Mouse (Mus musculus): ENCODE measurements around the gene Krtap20-2. TPM values are rescaled to one million over a fixed set of nuclear protein-coding genes. Genes with fewer than 3 reads are reported as not detected.
"Not testable (repeated sequence)": the region's sequence is repeated elsewhere in the genome, so short reads cannot be mapped to it uniquely, and the experiment has no call there.

The Krtap20-2 gene
- polyA plus RNA-seq (2017; shearing (Covaris generic)), result not detected

DNA sequence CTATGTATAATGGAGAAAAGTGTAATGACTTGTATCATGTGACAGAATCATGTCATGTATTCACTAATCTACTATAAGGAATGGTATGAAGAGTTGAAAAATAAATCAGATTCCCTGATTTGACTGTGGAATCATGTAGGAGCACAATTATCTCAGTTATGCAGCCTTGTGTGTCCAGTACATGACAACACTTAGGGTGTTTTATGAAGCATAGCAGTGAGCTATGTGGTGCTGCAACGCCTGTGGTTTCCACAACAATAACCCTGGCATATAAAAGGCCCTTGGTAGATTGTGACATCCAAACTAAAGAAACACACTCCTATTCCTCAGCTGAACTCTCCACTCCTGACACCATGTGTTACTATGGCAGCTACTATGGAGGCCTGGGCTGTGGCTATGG is at the start of gene Krtap20-2:
Gene Krtap20-2, plus strand, starts transcription at position 301 of the 400 bp plus-strand sequence.
- no peak for ATAC-seq

DNA sequence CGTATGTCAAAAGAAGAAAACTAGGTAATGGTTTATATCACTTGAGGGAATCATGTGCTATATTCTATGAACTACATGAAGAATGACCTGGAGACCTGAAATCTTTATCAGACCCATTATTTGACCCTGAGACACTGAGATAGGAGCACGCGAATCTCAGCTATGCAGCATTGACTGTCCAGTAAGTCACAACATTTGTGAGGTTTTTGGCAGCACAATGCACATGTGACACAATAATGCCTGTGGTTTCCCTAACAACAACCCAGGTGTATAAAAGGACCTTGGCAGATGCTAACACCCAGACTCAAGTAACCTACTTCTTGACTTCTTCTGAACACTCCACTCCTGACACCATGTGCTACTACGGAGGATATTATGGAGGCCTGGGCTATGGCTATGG is 48.0 kb upstream of the Krtap20-2 start, which contains the start of gene Gm9789:
Gene Gm9789, plus strand, starts transcription at position 301 of the 400 bp plus-strand sequence.
- ATAC-seq, result no peak

DNA sequence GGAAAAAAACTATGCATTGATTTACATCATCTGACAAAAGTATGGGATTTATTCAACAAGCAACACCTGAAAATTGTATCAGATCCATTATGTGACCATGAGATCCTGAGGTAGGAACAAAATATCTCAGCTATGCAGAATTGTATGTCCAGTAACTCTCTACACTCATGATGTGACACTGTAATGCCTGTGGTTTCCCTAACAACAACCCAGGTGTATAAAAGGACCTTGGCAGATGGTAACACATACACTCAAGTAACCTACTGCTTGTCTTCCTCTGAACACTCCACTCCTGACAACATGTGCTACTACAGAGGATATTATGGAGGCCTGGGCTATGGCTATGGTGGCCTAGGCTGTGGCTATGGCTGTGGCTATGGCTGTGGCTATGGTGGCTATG is 36.5 kb upstream of the Krtap20-2 start, which contains the start of gene Gm7735:
Gene Gm7735, plus strand, starts transcription at position 301 of the 400 bp plus-strand sequence.
- ATAC-seq, result not testable (repeated sequence)

DNA sequence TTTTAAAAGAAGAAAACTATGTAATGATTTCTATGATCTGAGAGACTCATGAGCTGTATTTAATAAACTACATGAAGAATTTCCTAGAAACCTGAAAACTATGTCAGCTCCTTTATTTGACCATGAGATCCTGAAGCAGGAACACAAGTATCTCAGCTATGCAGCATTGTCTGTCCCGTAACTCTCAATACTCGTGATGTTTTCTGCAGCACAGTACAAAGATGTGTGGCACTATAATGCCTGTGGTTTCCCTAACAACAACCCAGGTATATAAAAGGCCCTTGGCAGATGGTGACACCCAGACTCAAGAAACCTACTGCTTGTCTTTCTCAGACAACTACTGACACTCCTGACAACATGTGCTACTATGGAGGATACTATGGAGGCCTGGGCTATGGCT is 31.2 kb upstream of the Krtap20-2 start, which contains the start of gene 1110057P08Rik:
Gene 1110057P08Rik, plus strand, starts transcription at position 301 of the 400 bp plus-strand sequence.
- no peak for ATAC-seq

DNA sequence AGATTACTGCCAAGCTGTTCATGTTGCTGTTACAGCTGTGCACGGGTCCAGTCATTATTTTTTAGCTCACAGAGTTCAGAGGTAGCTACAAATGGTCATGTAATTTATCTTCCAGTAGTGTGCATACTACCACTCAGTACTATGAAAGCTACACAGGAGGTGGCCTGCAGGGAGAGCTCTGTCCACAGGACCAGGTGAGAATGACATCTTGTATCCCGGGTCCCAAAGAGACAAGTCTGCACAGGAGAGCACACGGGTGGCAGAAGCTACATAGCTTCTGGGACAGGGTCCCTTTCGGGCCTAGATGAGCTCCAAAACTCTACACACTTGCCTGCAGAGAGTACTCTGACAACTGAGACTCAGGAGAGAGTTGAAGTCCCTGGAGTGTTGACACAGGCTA is 17.0 kb upstream of the Krtap20-2 start:
- no peak for ATAC-seq

Other genes with a start within 250 kb of the Krtap20-2 start
- gene Krtap16-3, start 243.0 kb upstream of the Krtap20-2 start, polyA plus RNA-seq (2017; shearing (Covaris generic)), result not detected
- not detected for gene Krtap22-2, start 195.1 kb upstream of the Krtap20-2 start, polyA plus RNA-seq (2017; shearing (Covaris generic))
- gene Gm10229, start 190.6 kb upstream of the Krtap20-2 start, polyA plus RNA-seq (2017; shearing (Covaris generic)), result not detected
- not detected for gene Krtap6-1, start 174.2 kb upstream of the Krtap20-2 start, polyA plus RNA-seq (2017; shearing (Covaris generic))
- not detected for gene Gm10228, start 164.4 kb upstream of the Krtap20-2 start, polyA plus RNA-seq (2017; shearing (Covaris generic))
- not detected for gene Krtap6-5, start 158.0 kb upstream of the Krtap20-2 start, polyA plus RNA-seq (2017; shearing (Covaris generic))
- gene 1110025L11Rik, start 141.9 kb upstream of the Krtap20-2 start, polyA plus RNA-seq (2017; shearing (Covaris generic)), result not detected
- gene Krtap6-3, start 121.8 kb upstream of the Krtap20-2 start, polyA plus RNA-seq (2017; shearing (Covaris generic)), result not detected
- gene Gm6358, start 65.0 kb upstream of the Krtap20-2 start, polyA plus RNA-seq (2017; shearing (Covaris generic)), result not detected
- gene Gm10061, start 54.8 kb upstream of the Krtap20-2 start, polyA plus RNA-seq (2017; shearing (Covaris generic)), result not detected
- not detected for gene Gm9789, start 47.9 kb upstream of the Krtap20-2 start, polyA plus RNA-seq (2017; shearing (Covaris generic))
- not detected for gene Gm7735, start 36.4 kb upstream of the Krtap20-2 start, polyA plus RNA-seq (2017; shearing (Covaris generic))
- gene 1110057P08Rik, start 31.1 kb upstream of the Krtap20-2 start, polyA plus RNA-seq (2017; shearing (Covaris generic)), result not detected
- not detected for gene Krtap21-1, start 198.0 kb downstream of the Krtap20-2 start, polyA plus RNA-seq (2017; shearing (Covaris generic))
- not detected for gene Krtap6-2, start 214.2 kb downstream of the Krtap20-2 start, polyA plus RNA-seq (2017; shearing (Covaris generic))

Data from activated CD4-positive, CD25-positive, alpha-beta regulatory T cell, adult 4 months (primary cell).